Mouse (Mus musculus) megakaryocyte, embryonic 14.5 days (primary cell): Measurements from ENCODE around the gene Mfap3.

Experiments
- FLI1 ChIP-seq: IDR thresholded peaks from 2 replicates; pipeline ENCODE4 v1.6.1; 2012; ENCODE audit warnings: low read length, inconsistent platforms, mixed read lengths
- GATA1 ChIP-seq: IDR thresholded peaks from 3 replicates; pipeline ENCODE4 v1.6.1; 2012; ENCODE audit warnings: mixed read lengths, low read length, inconsistent platforms, borderline replicate concordance

DNA sequence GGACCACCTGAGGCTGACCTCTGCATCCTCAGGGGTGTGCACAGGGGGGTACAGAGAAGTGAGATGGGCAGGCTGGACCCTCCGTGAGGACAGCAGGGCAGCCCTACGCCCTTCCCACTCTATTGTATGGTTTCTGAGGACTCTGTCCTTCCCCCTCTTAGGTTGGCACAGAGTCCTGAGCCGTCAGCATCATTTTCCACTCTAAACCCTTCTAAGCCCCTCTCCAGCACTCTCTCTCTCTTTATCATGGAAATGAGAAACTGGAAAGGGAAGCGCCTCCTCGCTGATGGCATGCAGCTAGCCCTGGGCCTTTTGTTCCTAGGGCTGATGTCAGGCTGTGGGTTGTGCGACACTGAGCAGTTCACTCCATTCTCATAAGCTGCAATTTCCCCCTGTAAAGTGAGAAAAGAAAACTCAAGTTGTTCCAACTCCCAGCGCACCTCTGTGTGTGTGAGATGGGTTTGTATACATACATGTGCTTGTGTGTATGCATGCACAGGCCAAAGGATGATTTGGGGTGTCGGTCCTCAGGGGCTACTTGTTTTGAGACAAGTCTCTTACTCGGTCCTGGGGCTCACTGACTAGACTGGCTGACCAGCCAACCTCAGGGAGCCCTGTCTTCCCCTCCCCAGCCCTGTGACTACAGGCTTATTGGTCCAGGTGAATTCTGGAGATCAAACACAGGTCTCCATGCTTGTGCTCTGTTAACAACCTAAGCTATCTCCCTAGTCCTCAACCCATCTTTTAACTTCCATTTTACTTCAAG, 34.7 kb downstream of the Mfap3 start:
- TF ChIP-seq GATA1 (no peak), FLI1 (no peak)
